Mouse (Mus musculus): Measurements from ENCODE around the gene Vmp1. TPM values are rescaled to one million over a fixed set of nuclear protein-coding genes. Genes with fewer than 3 reads are reported as not detected.
A peak's percentile ranks its signal among the peaks of the same experiment; 100 is the strongest.

Gene Vmp1
- polyA plus RNA-seq, 1 experiment from 2014 or later = 222 TPM

DNA sequence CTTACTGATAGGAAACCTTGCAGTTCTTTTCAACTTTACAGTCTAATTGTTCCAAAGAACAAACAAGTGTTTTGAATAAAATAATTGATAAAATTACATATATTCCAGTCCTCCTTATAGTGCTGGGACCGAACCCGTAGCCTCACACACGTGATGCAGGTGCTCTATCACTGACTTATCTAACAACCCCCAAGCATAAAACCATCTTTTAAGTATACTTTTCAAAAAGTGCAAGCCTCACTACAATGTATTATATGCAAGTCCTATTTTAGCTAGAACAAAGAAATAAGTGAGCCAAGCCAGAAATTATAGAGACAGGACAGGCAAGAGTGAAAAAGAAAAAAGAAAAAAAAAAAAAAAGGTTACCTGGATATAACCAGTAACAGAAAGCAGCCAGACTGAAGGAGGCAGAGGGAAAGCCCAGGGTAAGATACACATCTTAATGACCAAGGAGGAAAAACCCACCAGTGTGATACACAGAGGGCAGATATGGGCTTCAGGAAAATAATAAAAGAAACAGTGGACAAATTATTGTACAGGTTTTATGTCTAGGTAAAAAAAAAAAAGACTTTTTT, 36.7 kb downstream of the Vmp1 start:
- TF ChIP-seq CTCF (IDR thresholded peaks at IDR 0.05; ENCODE audit: low read depth) = no peak
- Histone ChIP-seq H3K36me3 (ENCODE audit: insufficient read depth, low read length) (peaks cover 13% of the 10 kb centered on the region), H3K27me3 (ENCODE audit: insufficient read depth, low read length) (no peaks in the 10 kb centered on the region), H3K27ac (0 out of 2 replicates have a peak overlapping the region, but pooled peaks have one; percentile 52), H3K4me1 (replicated peaks; ENCODE audit: insufficient read depth, low read length) (0 out of 2 replicates have a peak, but pooled peaks cover 3% of the 10 kb centered on the region), H3K9ac (ENCODE audit: low read depth, low read length) (no peak overlapping the region), H3K9me3 (replicated peaks; ENCODE audit: low read length) (no peaks in the 10 kb centered on the region), H3K4me2 (ENCODE audit: low read length) (no peak overlapping the region), H3K4me3 (replicated peaks; ENCODE audit: low read depth, low read length) (no peak overlapping the region)
- 81% methylated on average over 3 of the region's 3 CpGs for WGBS
- ATAC-seq (replicated peaks; ENCODE audit: low FRiP score, low read depth) (no peak), DNase-seq (ENCODE audit: low spot score) (no peak)

DNA sequence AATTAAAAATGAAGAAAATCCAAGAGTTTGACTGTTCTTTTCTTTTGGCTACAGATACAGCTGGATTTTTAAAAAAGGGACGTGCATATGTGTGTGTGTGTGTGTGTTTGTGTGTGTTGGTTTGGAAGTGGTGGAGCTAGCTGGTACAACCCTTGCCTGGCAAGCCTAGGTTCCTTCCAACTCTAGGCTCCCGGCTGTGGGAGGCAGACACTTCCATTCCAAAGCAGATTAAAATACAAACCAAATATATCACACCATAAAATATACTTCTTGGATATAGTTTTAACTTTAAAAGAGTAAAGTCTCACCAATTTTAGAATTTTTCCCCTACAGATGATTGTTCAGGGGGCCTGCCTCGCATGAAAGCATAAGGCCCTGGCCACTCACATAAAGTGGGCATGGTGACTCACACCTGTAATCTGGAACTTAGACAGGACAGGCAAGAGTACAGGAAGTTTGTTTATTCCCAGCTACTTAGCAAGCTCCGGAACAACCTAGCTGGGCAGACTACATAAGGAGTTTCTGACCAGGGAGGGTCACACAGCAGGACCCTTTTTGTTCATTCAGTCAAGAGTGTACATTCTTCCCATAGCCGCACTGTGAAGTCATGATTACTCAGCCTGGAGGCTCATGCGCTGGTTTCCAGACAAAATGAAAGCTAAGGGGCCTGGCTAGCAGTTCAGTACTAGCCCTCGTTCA, 37.4 kb downstream of the Vmp1 start:
- Histone ChIP-seq H3K9me3 (replicated peaks; ENCODE audit: low read length) (no peaks in the 10 kb centered on the region), H3K36me3 (ENCODE audit: insufficient read depth, low read length) (peaks cover 13% of the 10 kb centered on the region), H3K4me2 (ENCODE audit: low read length) (no peak overlapping the region), H3K27ac (peak overlapping the region; percentile 52), H3K9ac (ENCODE audit: low read depth, low read length) (no peak overlapping the region), H3K4me3 (replicated peaks; ENCODE audit: low read depth, low read length) (no peak overlapping the region), H3K4me1 (replicated peaks; ENCODE audit: insufficient read depth, low read length) (0 out of 2 replicates have a peak, but pooled peaks cover 3% of the 10 kb centered on the region), H3K27me3 (ENCODE audit: insufficient read depth, low read length) (no peaks in the 10 kb centered on the region)
- no peak for ATAC-seq (replicated peaks; ENCODE audit: low FRiP score, low read depth)
- peak; percentile 30 for DNase-seq (ENCODE audit: low spot score)
- no peak for TF ChIP-seq CTCF (IDR thresholded peaks at IDR 0.05; ENCODE audit: low read depth)
- 68% methylated on average over 7 of the region's 7 CpGs for WGBS

DNA sequence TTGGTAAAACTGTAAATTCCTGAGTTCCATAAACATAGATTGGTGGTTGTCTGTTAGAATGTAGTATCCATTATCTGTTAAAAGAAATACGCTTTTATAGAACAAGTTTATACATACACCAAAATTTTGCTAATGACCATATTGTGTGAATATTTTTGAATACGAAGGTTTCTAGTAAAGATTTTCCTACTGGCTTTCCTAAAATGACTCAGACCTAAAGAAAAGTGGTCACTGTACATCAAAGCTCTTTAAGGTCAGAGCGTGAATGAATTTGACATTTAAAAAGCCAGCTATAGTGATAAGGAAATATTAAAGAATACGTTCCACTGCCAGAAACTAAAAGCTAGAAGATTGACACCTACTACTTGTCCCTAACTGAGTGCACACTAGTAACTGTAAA, 39.1 kb downstream of the Vmp1 start:
- no peak for ATAC-seq (replicated peaks; ENCODE audit: low FRiP score, low read depth)

DNA sequence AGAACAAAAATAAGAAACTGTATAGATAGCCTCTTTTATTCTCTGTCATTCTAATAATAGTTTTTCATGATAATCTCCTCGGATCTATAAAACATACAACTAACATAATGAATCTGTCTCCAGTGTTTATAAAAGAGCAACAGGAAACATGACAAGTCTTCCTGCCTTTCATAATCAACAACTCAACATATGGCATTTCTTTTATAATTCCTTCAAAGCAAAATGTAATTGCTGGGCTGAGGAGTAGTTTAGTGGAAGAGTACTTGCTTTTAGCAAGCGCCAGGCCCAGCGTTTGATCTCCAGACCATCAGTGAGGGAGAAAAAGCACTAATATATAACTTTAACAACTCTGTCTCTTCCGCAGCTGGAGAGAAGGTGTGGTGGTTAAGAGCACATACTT, 41.9 kb downstream of the Vmp1 start:
- ATAC-seq (replicated peaks; ENCODE audit: low FRiP score, low read depth) (no peak), DNase-seq (ENCODE audit: low spot score) (peak; percentile 47)
- no peak overlapping the region for H3K9ac ChIP-seq (ENCODE audit: low read depth, low read length)
- H3K9me3 ChIP-seq (replicated peaks; ENCODE audit: low read length) = no peaks in the 10 kb centered on the region
- H3K4me2 ChIP-seq (ENCODE audit: low read length) = no peak overlapping the region
- peaks cover 13% of the 10 kb centered on the region for H3K36me3 ChIP-seq (ENCODE audit: insufficient read depth, low read length)
- H3K4me1 ChIP-seq (replicated peaks; ENCODE audit: insufficient read depth, low read length) = 0 out of 2 replicates have a peak, but pooled peaks cover 3% of the 10 kb centered on the region
- H3K4me3 ChIP-seq (replicated peaks; ENCODE audit: low read depth, low read length) = no peak overlapping the region
- WGBS = 47% methylated on average over 4 of the region's 4 CpGs
- no peak overlapping the region for H3K27ac ChIP-seq
- TF ChIP-seq CTCF (IDR thresholded peaks at IDR 0.05; ENCODE audit: low read depth) = no peak
- H3K27me3 ChIP-seq (ENCODE audit: insufficient read depth, low read length) = no peaks in the 10 kb centered on the region

More for the DNA sequence above, 39.1 kb downstream of the Vmp1 start:
- Histone ChIP-seq H3K4me3 (replicated peaks; ENCODE audit: low read depth, low read length) (no peak overlapping the region), H3K9me3 (replicated peaks; ENCODE audit: low read length) (no peaks in the 10 kb centered on the region), H3K27ac (no peak overlapping the region), H3K36me3 (ENCODE audit: insufficient read depth, low read length) (peaks cover 13% of the 10 kb centered on the region), H3K4me2 (ENCODE audit: low read length) (no peak overlapping the region), H3K4me1 (replicated peaks; ENCODE audit: insufficient read depth, low read length) (0 out of 2 replicates have a peak, but pooled peaks cover 3% of the 10 kb centered on the region), H3K9ac (ENCODE audit: low read depth, low read length) (no peak overlapping the region), H3K27me3 (ENCODE audit: insufficient read depth, low read length) (no peaks in the 10 kb centered on the region)
- DNase-seq (ENCODE audit: low spot score) = no peak
- TF ChIP-seq CTCF (IDR thresholded peaks at IDR 0.05; ENCODE audit: low read depth) = no peak
- WGBS = 89% methylated on average over 4 of the region's 4 CpGs

DNA sequence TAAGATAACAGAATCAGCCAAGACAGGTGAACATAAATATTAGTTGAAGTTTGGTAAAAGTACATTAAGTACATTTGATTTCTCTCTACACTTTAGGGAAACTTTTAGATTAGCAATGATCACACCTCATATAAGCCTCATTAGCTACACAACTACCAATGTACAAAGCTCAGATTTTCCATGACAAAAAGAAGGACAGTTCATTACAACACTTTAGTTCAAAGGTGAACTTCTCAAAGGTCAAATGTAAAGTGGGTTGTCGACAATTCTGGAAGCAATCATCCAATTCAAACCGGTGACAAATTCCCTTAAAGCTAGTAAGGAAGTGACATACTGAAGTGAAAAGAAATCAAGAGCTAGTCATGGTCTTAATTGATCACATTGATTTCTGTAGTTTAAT, 45.9 kb downstream of the Vmp1 start:
- WGBS = 62% methylated on average over 2 of the region's 2 CpGs
- no peak for TF ChIP-seq CTCF (IDR thresholded peaks at IDR 0.05; ENCODE audit: low read depth)

DNA sequence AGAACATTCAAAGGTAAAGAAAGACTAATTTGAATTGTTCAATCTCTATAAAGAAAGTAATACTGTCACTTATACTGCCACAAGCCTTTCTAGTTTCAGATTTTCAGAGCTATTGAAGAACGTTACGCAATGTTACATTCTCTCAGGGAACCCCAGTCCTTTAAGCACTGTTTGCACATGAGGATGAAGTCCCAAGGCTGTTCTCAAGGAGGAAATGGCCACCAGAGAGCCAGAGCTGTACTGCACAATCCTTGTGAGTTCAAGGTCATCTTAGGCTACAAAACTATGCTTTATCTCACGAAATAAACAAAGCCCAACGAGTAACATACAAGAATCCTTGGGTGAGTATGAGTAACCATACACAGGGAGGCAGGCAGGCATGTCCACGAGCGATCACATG, 49.2 kb downstream of the Vmp1 start:
- no peak overlapping the region for H3K4me2 ChIP-seq (ENCODE audit: low read length)
- H3K27ac ChIP-seq = no peak overlapping the region
- H3K9ac ChIP-seq (ENCODE audit: low read depth, low read length) = no peak overlapping the region
- TF ChIP-seq CTCF (IDR thresholded peaks at IDR 0.05; ENCODE audit: low read depth) = no peak
- ATAC-seq (replicated peaks; ENCODE audit: low FRiP score, low read depth) (no peak), DNase-seq (ENCODE audit: low spot score) (no peak)
- WGBS = 90% methylated on average over 6 of the region's 6 CpGs
- peaks cover 3% of the 10 kb centered on the region; the same call in 1 of the 2 replicates for H3K36me3 ChIP-seq (ENCODE audit: insufficient read depth, low read length)
- no peaks in the 10 kb centered on the region for H3K9me3 ChIP-seq (replicated peaks; ENCODE audit: low read length)
- H3K4me1 ChIP-seq (replicated peaks; ENCODE audit: insufficient read depth, low read length) = no peaks in the 10 kb centered on the region
- H3K27me3 ChIP-seq (ENCODE audit: insufficient read depth, low read length) = no peaks in the 10 kb centered on the region
- no peak overlapping the region for H3K4me3 ChIP-seq (replicated peaks; ENCODE audit: low read depth, low read length)

More for the DNA sequence above, 45.9 kb downstream of the Vmp1 start:
- Histone ChIP-seq H3K4me3 (replicated peaks; ENCODE audit: low read depth, low read length) (no peak overlapping the region), H3K27me3 (ENCODE audit: insufficient read depth, low read length) (no peaks in the 10 kb centered on the region), H3K9me3 (replicated peaks; ENCODE audit: low read length) (no peaks in the 10 kb centered on the region), H3K4me2 (ENCODE audit: low read length) (no peak overlapping the region), H3K27ac (no peak overlapping the region), H3K36me3 (ENCODE audit: insufficient read depth, low read length) (peaks cover 7% of the 10 kb centered on the region; the same call in 1 of the 2 replicates), H3K9ac (ENCODE audit: low read depth, low read length) (no peak overlapping the region), H3K4me1 (replicated peaks; ENCODE audit: insufficient read depth, low read length) (no peaks in the 10 kb centered on the region)
- DNase-seq (ENCODE audit: low spot score) = no peak
- no peak for ATAC-seq (replicated peaks; ENCODE audit: low FRiP score, low read depth)

All from kidney, postnatal 0 days (tissue).